Mouse (Mus musculus) layer of hippocampus, adult 9-10 months (tissue): ENCODE data around the gene Prkce.

Source experiments
- DNase-seq: peaks from one replicate; pipeline ENCODE4 v3.0.0; 2022; ENCODE audit warnings: low spot score

Gene Prkce

GRCm38 (mm10) chr17:86261067-86261466 lies 93.5 kb downstream of the Prkce start:
- no peak for DNase-seq

- DNase-seq = no peak
Observed at GRCm38 (mm10) chr17:86263985-86264649, 96.5 kb downstream of the Prkce start.

- DNase-seq = peak; percentile 80
Observed at GRCm38 (mm10) chr17:86266051-86266450, 98.5 kb downstream of the Prkce start.

- DNase-seq = no peak
Observed at GRCm38 (mm10) chr17:86267126-86267760, 99.7 kb downstream of the Prkce start.

- DNase-seq = no peak
Observed at GRCm38 (mm10) chr17:86269639-86270038, 102.1 kb downstream of the Prkce start.

GRCm38 (mm10) chr17:86270523-86270922 lies 102.9 kb downstream of the Prkce start:
- DNase-seq = no peak

GRCm38 (mm10) chr17:86271277-86271676 lies 103.7 kb downstream of the Prkce start:
- no peak for DNase-seq

- no peak for DNase-seq
Observed at GRCm38 (mm10) chr17:86272961-86273360, 105.4 kb downstream of the Prkce start.

GRCm38 (mm10) chr17:86273566-86274349 lies 106.2 kb downstream of the Prkce start:
- no peak for DNase-seq

- no peak for DNase-seq
Observed at GRCm38 (mm10) chr17:86274350-86274744, 106.8 kb downstream of the Prkce start.

- no peak for DNase-seq
Observed at GRCm38 (mm10) chr17:86276381-86276780, 108.8 kb downstream of the Prkce start.

GRCm38 (mm10) chr17:86277032-86277798 lies 109.6 kb downstream of the Prkce start:
- DNase-seq = no peak

GRCm38 (mm10) chr17:86277999-86278526 lies 110.5 kb downstream of the Prkce start:
- no peak for DNase-seq

- no peak for DNase-seq
Observed at GRCm38 (mm10) chr17:86279751-86280150, 112.2 kb downstream of the Prkce start.

- no peak for DNase-seq
Observed at GRCm38 (mm10) chr17:86283741-86284140, 116.2 kb downstream of the Prkce start.

- no peak for DNase-seq
Observed at GRCm38 (mm10) chr17:86285058-86285457, 117.5 kb downstream of the Prkce start.

GRCm38 (mm10) chr17:86286747-86287271 lies 119.2 kb downstream of the Prkce start:
- no peak for DNase-seq

GRCm38 (mm10) chr17:86292711-86293110 lies 125.1 kb downstream of the Prkce start:
- DNase-seq = no peak

GRCm38 (mm10) chr17:86293247-86293744 lies 125.7 kb downstream of the Prkce start:
- no peak for DNase-seq

- no peak for DNase-seq
Observed at GRCm38 (mm10) chr17:86299576-86299975, 132.0 kb downstream of the Prkce start.

GRCm38 (mm10) chr17:86300774-86301595 lies 133.4 kb downstream of the Prkce start:
- DNase-seq = no peak
